Mouse (Mus musculus) forebrain, embryonic 14.5 days (tissue): ENCODE results near the gene Clpsl2. TPM values are rescaled to one million over a fixed set of nuclear protein-coding genes. Genes with fewer than 3 reads are reported as not detected.

Experiments
- ATAC-seq: fragments of 200-750 bp; cut with Nextera tagmentation; 2 replicates; pipeline ENCODE4 v1.8.0; 2017; ENCODE audit warnings: mild to moderate bottlenecking, moderate library complexity
- DNase-seq: peaks from one replicate; pipeline ENCODE4 v3.0.0-alpha.2; 2015; ENCODE audit warnings: low spot score
- H3K27ac ChIP-seq: fragments of 300-500 bp; sonication (generic); 2 replicates; pipeline ENCODE4 v1.5.1; 2014; ENCODE audit warnings: low read depth, mild to moderate bottlenecking, control low read depth, low read length, moderate library complexity
- H3K27me3 ChIP-seq: fragments of 300-500 bp; sonication (generic); replicated peaks from 2 replicates; pipeline ENCODE4 v1.6.1; 2014; ENCODE audit warnings: low read length, control low read depth, mixed read lengths; ENCODE audit not compliant: control insufficient read depth, insufficient read depth
- H3K36me3 ChIP-seq: fragments of 300-500 bp; sonication (generic); 2 replicates; pipeline ENCODE4 v1.6.1; 2014; ENCODE audit warnings: low read length, control low read depth; ENCODE audit not compliant: control insufficient read depth, insufficient read depth
- H3K4me1 ChIP-seq: fragments of 300-500 bp; sonication (generic); 2 replicates; pipeline ENCODE4 v1.6.1; 2014; ENCODE audit warnings: antibody characterized with exemption, low read length, control low read depth; ENCODE audit not compliant: control insufficient read depth, insufficient read depth
- H3K4me2 ChIP-seq: fragments of 300-500 bp; sonication (generic); 2 replicates; pipeline ENCODE4 v1.6.1; 2014; ENCODE audit warnings: mild to moderate bottlenecking, control low read depth, low read length
- H3K4me3 ChIP-seq: fragments of 300-500 bp; sonication (generic); 2 replicates; pipeline ENCODE4 v1.5.1; 2014; ENCODE audit warnings: low read depth, low read length, control low read depth
- H3K9ac ChIP-seq: fragments of 300-500 bp; sonication (generic); 2 replicates; pipeline ENCODE4 v1.6.1; 2014; ENCODE audit warnings: mild to moderate bottlenecking, low read length, control low read depth, moderate library complexity
- H3K9me3 ChIP-seq: fragments of 300-500 bp; sonication (generic); replicated peaks from 2 replicates; pipeline ENCODE4 v1.6.1; 2016; ENCODE audit warnings: low read length, control low read depth, mixed read lengths; ENCODE audit not compliant: control insufficient read depth
- WGBS: fragments of 180-500 bp; shearing (Covaris S2); extraction: QIAGEN DNeasy Blood & Tissue Kit; methylation state at CpG from one replicate; pipeline ENCODE4 v1.1.7; 2014; 5-methylcytosine and 5-hydroxymethylcytosine counted together
- polyA plus RNA-seq: library from polyadenylated mRNA; unstranded; fragments of >200 nt; fragmentation: Nextera tagmentation; extraction: Ambion mirVana; gene quantifications from 2 replicates; pipeline ENCODE4 v1.2.1, GENCODE M21; 2014

Clpsl2 gene
- polyA plus RNA-seq = not detected in 2 replicates

GRCm38 (mm10) chr17:28549111-28549510, at the start of gene Clpsl2:
Gene Clpsl2 (plus strand): TSS chr17:28549411.
- 76% methylated on average over 14 of the region's 14 CpGs for WGBS
- Histone ChIP-seq H3K27me3 (no peaks in the 10 kb centered on the region), H3K4me1 (no peaks in the 10 kb centered on the region), H3K9ac (no peak within 1 kb of the TSS), H3K36me3 (no peaks in the 10 kb centered on the region), H3K9me3 (no peaks in the 10 kb centered on the region), H3K4me2 (no peak within 1 kb of the TSS), H3K4me3 (no peak within 1 kb of the TSS), H3K27ac (no peak within 1 kb of the TSS)
- DNase-seq (no peak), ATAC-seq (no peak)

GRCm38 (mm10) chr17:28500465-28500864, 48.7 kb upstream of the Clpsl2 start:
- WGBS = 80% methylated on average over 3 of the region's 3 CpGs
- Histone ChIP-seq H3K27me3 (no peaks in the 10 kb centered on the region), H3K4me2 (no peak overlapping the region), H3K4me3 (no peak overlapping the region), H3K27ac (no peak overlapping the region), H3K4me1 (no peaks in the 10 kb centered on the region), H3K9me3 (no peaks in the 10 kb centered on the region), H3K36me3 (no peaks in the 10 kb centered on the region), H3K9ac (no peak overlapping the region)
- ATAC-seq = no peak
- no peak for DNase-seq

- no peak for ATAC-seq
- H3K4me2 ChIP-seq = no peak overlapping the region
- H3K27ac ChIP-seq = no peak overlapping the region
- H3K36me3 ChIP-seq = no peaks in the 10 kb centered on the region
- H3K4me3 ChIP-seq = no peak overlapping the region
- H3K27me3 ChIP-seq = no peaks in the 10 kb centered on the region
- no peaks in the 10 kb centered on the region for H3K9me3 ChIP-seq
- 77% methylated on average over 7 of the region's 7 CpGs for WGBS
- H3K9ac ChIP-seq = no peak overlapping the region
- no peak for DNase-seq
- H3K4me1 ChIP-seq = no peaks in the 10 kb centered on the region
These were observed 46.9 kb upstream of the Clpsl2 start for GRCm38 (mm10) chr17:28502196-28502821.

- H3K9me3 ChIP-seq = no peaks in the 10 kb centered on the region
- H3K4me2 ChIP-seq = no peak overlapping the region
- no peak for DNase-seq
- H3K4me1 ChIP-seq = no peaks in the 10 kb centered on the region
- no peak for ATAC-seq
- H3K36me3 ChIP-seq = no peaks in the 10 kb centered on the region
- H3K27ac ChIP-seq = no peak overlapping the region
- H3K9ac ChIP-seq = no peak overlapping the region
- no peak overlapping the region for H3K4me3 ChIP-seq
- H3K27me3 ChIP-seq = no peaks in the 10 kb centered on the region
- 84% methylated on average over 6 of the region's 6 CpGs for WGBS
These were observed 45.0 kb upstream of the Clpsl2 start for GRCm38 (mm10) chr17:28504182-28504581.

- H3K27me3 ChIP-seq = no peaks in the 10 kb centered on the region
- H3K9ac ChIP-seq = no peak overlapping the region
- no peak overlapping the region for H3K4me2 ChIP-seq
- no peak for DNase-seq
- no peak overlapping the region for H3K27ac ChIP-seq
- no peaks in the 10 kb centered on the region for H3K36me3 ChIP-seq
- H3K9me3 ChIP-seq = no peaks in the 10 kb centered on the region
- WGBS = 90% methylated on average over 4 of the region's 4 CpGs
- H3K4me1 ChIP-seq = no peaks in the 10 kb centered on the region
- H3K4me3 ChIP-seq = no peak overlapping the region
- no peak for ATAC-seq
These were observed 43.6 kb upstream of the Clpsl2 start for GRCm38 (mm10) chr17:28505591-28505990.

GRCm38 (mm10) chr17:28506895-28507294, 42.3 kb upstream of the Clpsl2 start:
- H3K4me1 ChIP-seq = no peaks in the 10 kb centered on the region; the same call in 1 of the 2 replicates
- DNase-seq (no peak), ATAC-seq (no peak)
- no peaks in the 10 kb centered on the region for H3K36me3 ChIP-seq
- H3K4me2 ChIP-seq = no peak overlapping the region
- no peak overlapping the region for H3K27ac ChIP-seq
- no peaks in the 10 kb centered on the region for H3K27me3 ChIP-seq
- no peak overlapping the region for H3K4me3 ChIP-seq
- WGBS = 19% methylated on average over 5 of the region's 5 CpGs
- no peaks in the 10 kb centered on the region for H3K9me3 ChIP-seq
- no peak overlapping the region for H3K9ac ChIP-seq

GRCm38 (mm10) chr17:28507496-28507895, 41.7 kb upstream of the Clpsl2 start:
- H3K4me3 ChIP-seq = no peak overlapping the region
- 34% methylated on average over 5 of the region's 5 CpGs for WGBS
- H3K9ac ChIP-seq = no peak overlapping the region
- DNase-seq (no peak), ATAC-seq (no peak)
- no peaks in the 10 kb centered on the region for H3K9me3 ChIP-seq
- no peaks in the 10 kb centered on the region for H3K27me3 ChIP-seq
- no peaks in the 10 kb centered on the region for H3K36me3 ChIP-seq
- no peak overlapping the region for H3K4me2 ChIP-seq
- no peaks in the 10 kb centered on the region; the same call in 1 of the 2 replicates for H3K4me1 ChIP-seq
- no peak overlapping the region for H3K27ac ChIP-seq

- Histone ChIP-seq H3K9ac (no peak overlapping the region), H3K36me3 (no peaks in the 10 kb centered on the region), H3K27me3 (no peaks in the 10 kb centered on the region), H3K27ac (no peak overlapping the region), H3K4me1 (no peaks in the 10 kb centered on the region; the same call in 1 of the 2 replicates), H3K4me2 (peak overlapping the region; percentile 14; the same call in 1 of the 2 replicates), H3K4me3 (no peak overlapping the region), H3K9me3 (no peaks in the 10 kb centered on the region)
- ATAC-seq (no peak), DNase-seq (no peak)
- 6% methylated on average over 28 of the region's 28 CpGs for WGBS
These were observed 38.5 kb upstream of the Clpsl2 start for GRCm38 (mm10) chr17:28510445-28511342.
